ENCODE assay signal across 9 mouse cellular contexts in genomic region chr2:180473080-180473440, GRCm38 (mm10). TPM values are rescaled to one million over a fixed set of nuclear protein-coding genes. Genes with fewer than 3 reads are reported as not detected.
DNase-seq lines count a peak whose midpoint lies in the region; ATAC-seq and TF ChIP-seq lines count a peak whose summit lies in the region.
"Had no signal": no experiment of that assay in that cellular context is flagged by ENCODE, and none has a peak within 500 bp of the region (broad histone marks: within the 10 kb centered on the region; RNA-seq: fewer than 3 reads in every experiment).

No protein-coding gene starts in this region.

- 40% methylated on average over 7 of the region's 7 CpGs for WGBS in embryonic facial prominence, embryonic 10.5 days
- 38% methylated on average over 7 of the region's 7 CpGs for WGBS in lung, embryonic 14.5 days

- peak; percentile 89 for ATAC-seq in lung, embryonic 14.5 days (ENCODE audit: insufficient read depth)

- no peaks in the 10 kb centered on the region for H3K36me3 ChIP-seq in ES-Bruce4 (ENCODE audit: control insufficient read depth, insufficient read depth, low read length, poor library complexity, severe bottlenecking)
- H3K36me3 ChIP-seq in embryonic facial prominence, embryonic 10.5 days (replicated peaks): no peaks in the 10 kb centered on the region
- no peaks in the 10 kb centered on the region for H3K36me3 ChIP-seq in lung, embryonic 14.5 days (ENCODE audit: insufficient read depth)
- H3K36me3 ChIP-seq: heart, embryonic 13.5 days had no signal

- peak; percentile 88 for DNase-seq in 3T3-L1 (ENCODE audit: low read depth, low spot score)
- peak; percentile 49 for DNase-seq in embryonic facial prominence, embryonic 10.5 days (ENCODE audit: low spot score)
- peak; percentile 24 to 49 for DNase-seq in heart, postnatal 14 days
- DNase-seq in layer of hippocampus, adult 18-20 months (ENCODE audit: low spot score in 2 of 2): peak; percentile 35 to 87
- peak; percentile 93 for DNase-seq in lung, embryonic 14.5 days
- DNase-seq in retina, postnatal 7 days (ENCODE audit: low read depth, low spot score): peak; percentile 68
- DNase-seq in urinary bladder, postnatal 4 days (ENCODE audit: low spot score in 2 of 2): no peak

- intact Hi-C loops in heart, postnatal 14 days (cut with DNase I): loop anchor here (1.0 to 10.0 kb wide), 3 partner anchors 87 to 272 kb away; no protein-coding TSS in a partner anchor

- no peak for TF ChIP-seq EP300 in ES-Bruce4 (IDR thresholded peaks at IDR 0.05; ENCODE audit: insufficient read depth, low read depth, low read length)

- no peak overlapping the region for H3K27ac ChIP-seq in ES-Bruce4 (ENCODE audit: insufficient read depth, low read length)
- H3K27ac ChIP-seq in embryonic facial prominence, embryonic 10.5 days (replicated peaks): no peak overlapping the region
- no peak overlapping the region for H3K27ac ChIP-seq in lung, embryonic 14.5 days (ENCODE audit: low read depth)
- H3K27ac ChIP-seq: heart, embryonic 13.5 days had no signal

- H3K27me3 ChIP-seq in ES-Bruce4 (ENCODE audit: control insufficient read depth, insufficient read depth, low read length, poor library complexity, severe bottlenecking): no peaks in the 10 kb centered on the region
- H3K27me3 ChIP-seq in embryonic facial prominence, embryonic 10.5 days (replicated peaks; ENCODE audit: low read depth, poor library complexity, severe bottlenecking): peaks cover 18% of the 10 kb centered on the region
- peaks cover 3% of the 10 kb centered on the region; the same call in 1 of the 2 replicates for H3K27me3 ChIP-seq in lung, embryonic 14.5 days (ENCODE audit: insufficient read depth, low read length)

- TF ChIP-seq POLR2A in ES-Bruce4 (IDR thresholded peaks at IDR 0.05; ENCODE audit: insufficient read depth, low read length): no peak

- no peak overlapping the region for H3K4me2 ChIP-seq in lung, embryonic 14.5 days

- no peaks in the 10 kb centered on the region for H3K9me3 ChIP-seq in ES-Bruce4 (replicated peaks; ENCODE audit: control insufficient read depth, insufficient read depth, low read length, poor library complexity, severe bottlenecking)
- no peaks in the 10 kb centered on the region for H3K9me3 ChIP-seq in embryonic facial prominence, embryonic 10.5 days
- H3K9me3 ChIP-seq in lung, embryonic 14.5 days (ENCODE audit: low read depth, low read length): no peaks in the 10 kb centered on the region
- H3K9me3 ChIP-seq: heart, embryonic 13.5 days had no signal

- no peak overlapping the region for H3K9ac ChIP-seq in ES-Bruce4 (ENCODE audit: low read depth, poor library complexity, severe bottlenecking)
- H3K9ac ChIP-seq in lung, embryonic 14.5 days: no peak overlapping the region
- H3K9ac ChIP-seq: heart, embryonic 13.5 days had no signal

- no peak overlapping the region for H3K4me3 ChIP-seq in ES-Bruce4 (ENCODE audit: low read depth, low read length)
- no peak overlapping the region for H3K4me3 ChIP-seq in embryonic facial prominence, embryonic 10.5 days
- no peak overlapping the region for H3K4me3 ChIP-seq in lung, embryonic 14.5 days (ENCODE audit: low read depth, low read length)
- H3K4me3 ChIP-seq: heart, embryonic 13.5 days had no signal

- no peaks in the 10 kb centered on the region for H3K4me1 ChIP-seq in ES-Bruce4 (ENCODE audit: control insufficient read depth, insufficient read depth, low read length)
- H3K4me1 ChIP-seq in embryonic facial prominence, embryonic 10.5 days: peaks cover 22% of the 10 kb centered on the region
- no peaks in the 10 kb centered on the region for H3K4me1 ChIP-seq in lung, embryonic 14.5 days (ENCODE audit: insufficient read depth)

- TF ChIP-seq CTCF in ES-Bruce4 (IDR thresholded peaks at IDR 0.05; ENCODE audit: low read depth, low read length): peak; percentile 42
- TF ChIP-seq CTCF in lung, embryonic 14.5 days (IDR thresholded peaks at IDR 0.05; ENCODE audit: low read depth): peak; percentile 80

RNA-seq across cellular contexts. Expression of gene Slco4a1, which starts 17.0 kb away (rescaled TPM):
- 11.9 and 14.5 TPM in 2 replicates for polyA plus RNA-seq in ES-Bruce4 (2011; ENCODE audit: insufficient read depth, insufficient read length, low read depth, missing spikeins)
- 3.3 and 4.1 TPM in 2 replicates for polyA plus RNA-seq in embryonic facial prominence, embryonic 10.5 days (2016; fragmentation: Nextera tagmentation; extraction: Ambion mirVana)
- under 1 TPM; 0.12 to 0.41 TPM for total RNA-seq in heart, postnatal 14 days (2021)
- 1 to 10 TPM; 1.3 to 1.8 TPM for total RNA-seq in layer of hippocampus, adult 18-20 months (2021)
- polyA plus RNA-seq in lung, embryonic 14.5 days (2014; fragmentation: Nextera tagmentation; extraction: Ambion mirVana): 0.39 and 0.47 TPM in 2 replicates

RNA-seq across cellular contexts. Expression of gene Ntsr1, which starts 26.7 kb away (rescaled TPM):
- not detected in 2 replicates for polyA plus RNA-seq in ES-Bruce4 (2011; ENCODE audit: insufficient read depth, insufficient read length, low read depth, missing spikeins)
- 0.16 and 0.35 TPM in 2 replicates for polyA plus RNA-seq in embryonic facial prominence, embryonic 10.5 days (2016; fragmentation: Nextera tagmentation; extraction: Ambion mirVana)
- total RNA-seq in heart, postnatal 14 days (2021): not detected
- total RNA-seq in layer of hippocampus, adult 18-20 months (2021): 1 to 10 TPM; 2.7 to 3.5 TPM
- 2.6 and 3.0 TPM in 2 replicates for polyA plus RNA-seq in lung, embryonic 14.5 days (2014; fragmentation: Nextera tagmentation; extraction: Ambion mirVana)

Comparison
In these comparisons a context has a peak if more than half of its experiments do, and no peak if none do; other contexts are left out.
1. DNase-seq: peak in 3T3-L1 (single experiment), embryonic facial prominence, embryonic 10.5 days (single experiment), heart, postnatal 14 days (2 of 2), layer of hippocampus, adult 18-20 months (2 of 2), lung, embryonic 14.5 days (single experiment) and retina, postnatal 7 days (single experiment); none in urinary bladder, postnatal 4 days (0 of 2).